Mouse (Mus musculus): ENCODE data around the gene Avpr1b. TPM values are rescaled to one million over a fixed set of nuclear protein-coding genes. Genes with fewer than 3 reads are reported as not detected.
A peak's percentile ranks its signal among the peaks of the same experiment; 100 is the strongest.

Gene Avpr1b
- not detected in 2 replicates for polyA plus RNA-seq (2015; fragmentation: Nextera tagmentation; extraction: Ambion mirVana)

DNA sequence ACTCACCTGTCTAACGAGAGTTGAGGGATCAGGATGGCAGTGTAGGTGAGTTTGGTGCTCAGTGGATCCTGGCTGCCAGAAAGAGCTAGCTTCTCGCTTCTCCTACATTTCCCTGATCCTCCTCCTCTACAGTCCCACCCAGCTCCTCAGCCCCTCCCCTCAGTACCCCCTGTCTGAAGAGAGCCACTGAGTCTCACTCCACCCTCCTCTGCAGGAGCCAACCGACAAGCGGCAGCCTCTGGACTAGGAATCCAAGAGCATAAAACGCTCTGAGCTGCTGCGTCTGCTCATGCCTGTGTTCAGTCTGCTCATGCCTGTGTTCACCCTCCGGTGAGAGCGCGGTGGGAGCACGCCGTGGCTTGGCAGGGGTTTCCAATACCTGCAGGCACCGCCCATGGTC lies at the start of gene Avpr1b:
Gene Avpr1b, plus strand, starts transcription at position 335 of the 400 bp plus-strand sequence.
- Histone ChIP-seq H3K27me3 (replicated peaks; ENCODE audit: insufficient read depth, low read length) (no peaks in the 10 kb centered on the region), H3K36me3 (ENCODE audit: insufficient read depth, low read length) (no peaks in the 10 kb centered on the region), H3K9ac (replicated peaks; ENCODE audit: low read depth) (no peak within 1 kb of the TSS), H3K4me3 (ENCODE audit: low read depth, low read length) (no peak within 1 kb of the TSS), H3K4me1 (ENCODE audit: insufficient read depth, low read depth, low read length) (no peaks in the 10 kb centered on the region), H3K27ac (ENCODE audit: low read length) (no peak within 1 kb of the TSS), H3K9me3 (ENCODE audit: low read length) (no peaks in the 10 kb centered on the region), H3K4me2 (replicated peaks; ENCODE audit: low read depth, low read length) (no peak within 1 kb of the TSS)
- DNase-seq (ENCODE audit: low spot score) (no peak), ATAC-seq (no peak; the same call in 1 of the 2 replicates)
- 20% methylated on average over 12 of the region's 12 CpGs for WGBS
- TF ChIP-seq CTCF (IDR thresholded peaks at IDR 0.05), result no peak
- TF ChIP-seq EP300 (IDR thresholded peaks at IDR 0.05), result no peak

DNA sequence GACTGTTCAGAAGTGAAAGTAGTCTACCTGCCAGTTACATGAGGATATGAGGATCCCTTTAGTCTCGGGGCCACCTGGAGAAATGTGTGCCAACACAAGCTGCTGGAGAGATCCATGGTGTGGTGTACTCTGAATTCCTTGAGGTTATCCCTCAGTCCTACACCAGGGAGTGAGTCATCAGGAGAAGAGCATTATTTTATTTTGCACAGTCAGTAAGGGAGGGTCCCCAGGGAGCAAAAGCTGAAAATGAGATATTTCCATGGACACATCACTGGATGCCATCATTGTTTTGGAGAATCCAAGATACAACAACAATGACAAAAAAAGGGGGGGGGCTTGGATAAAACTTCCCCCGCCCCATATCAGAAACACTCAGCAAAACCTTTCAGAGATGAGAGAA lies 47.1 kb upstream of the Avpr1b start:
- no peak for ATAC-seq
- Histone ChIP-seq H3K4me1 (ENCODE audit: insufficient read depth, low read depth, low read length) (no peaks in the 10 kb centered on the region), H3K9ac (replicated peaks; ENCODE audit: low read depth) (no peak overlapping the region), H3K4me3 (ENCODE audit: low read depth, low read length) (no peak overlapping the region), H3K27me3 (replicated peaks; ENCODE audit: insufficient read depth, low read length) (no peaks in the 10 kb centered on the region), H3K27ac (ENCODE audit: low read length) (no peak overlapping the region), H3K9me3 (ENCODE audit: low read length) (no peaks in the 10 kb centered on the region), H3K4me2 (replicated peaks; ENCODE audit: low read depth, low read length) (no peak overlapping the region), H3K36me3 (ENCODE audit: insufficient read depth, low read length) (no peaks in the 10 kb centered on the region)
- no peak for DNase-seq (ENCODE audit: low spot score)
- 83% methylated on average over 2 of the region's 2 CpGs for WGBS
- no peak for TF ChIP-seq EP300 (IDR thresholded peaks at IDR 0.05)

DNA sequence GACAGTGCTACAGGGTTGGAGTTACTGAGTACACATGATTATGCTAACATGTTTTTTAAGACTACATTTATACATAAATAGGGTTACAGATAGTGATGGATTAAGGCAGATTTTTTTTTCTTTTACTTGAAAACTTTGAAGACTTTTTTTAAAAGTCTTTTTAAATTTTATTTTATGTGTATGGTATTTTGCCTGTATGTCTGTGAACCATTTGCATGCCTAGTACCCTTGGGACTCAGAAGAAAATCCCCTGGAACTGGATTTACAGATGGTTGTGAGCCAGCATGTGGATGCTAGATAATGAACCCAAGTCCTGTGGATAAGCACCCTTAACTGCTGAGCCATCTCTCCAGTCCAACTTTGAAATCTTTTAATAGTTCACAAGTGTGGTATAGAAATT lies 45.6 kb upstream of the Avpr1b start:
- H3K36me3 ChIP-seq (ENCODE audit: insufficient read depth, low read length), result no peaks in the 10 kb centered on the region
- no peak overlapping the region for H3K27ac ChIP-seq (ENCODE audit: low read length)
- H3K27me3 ChIP-seq (replicated peaks; ENCODE audit: insufficient read depth, low read length), result no peaks in the 10 kb centered on the region
- H3K4me3 ChIP-seq (ENCODE audit: low read depth, low read length), result no peak overlapping the region
- no peaks in the 10 kb centered on the region for H3K4me1 ChIP-seq (ENCODE audit: insufficient read depth, low read depth, low read length)
- no peaks in the 10 kb centered on the region for H3K9me3 ChIP-seq (ENCODE audit: low read length)
- ATAC-seq (no peak), DNase-seq (ENCODE audit: low spot score) (no peak)
- no peak for TF ChIP-seq CTCF (IDR thresholded peaks at IDR 0.05)
- TF ChIP-seq EP300 (IDR thresholded peaks at IDR 0.05), result no peak
- H3K9ac ChIP-seq (replicated peaks; ENCODE audit: low read depth), result no peak overlapping the region
- no peak overlapping the region for H3K4me2 ChIP-seq (replicated peaks; ENCODE audit: low read depth, low read length)

DNA sequence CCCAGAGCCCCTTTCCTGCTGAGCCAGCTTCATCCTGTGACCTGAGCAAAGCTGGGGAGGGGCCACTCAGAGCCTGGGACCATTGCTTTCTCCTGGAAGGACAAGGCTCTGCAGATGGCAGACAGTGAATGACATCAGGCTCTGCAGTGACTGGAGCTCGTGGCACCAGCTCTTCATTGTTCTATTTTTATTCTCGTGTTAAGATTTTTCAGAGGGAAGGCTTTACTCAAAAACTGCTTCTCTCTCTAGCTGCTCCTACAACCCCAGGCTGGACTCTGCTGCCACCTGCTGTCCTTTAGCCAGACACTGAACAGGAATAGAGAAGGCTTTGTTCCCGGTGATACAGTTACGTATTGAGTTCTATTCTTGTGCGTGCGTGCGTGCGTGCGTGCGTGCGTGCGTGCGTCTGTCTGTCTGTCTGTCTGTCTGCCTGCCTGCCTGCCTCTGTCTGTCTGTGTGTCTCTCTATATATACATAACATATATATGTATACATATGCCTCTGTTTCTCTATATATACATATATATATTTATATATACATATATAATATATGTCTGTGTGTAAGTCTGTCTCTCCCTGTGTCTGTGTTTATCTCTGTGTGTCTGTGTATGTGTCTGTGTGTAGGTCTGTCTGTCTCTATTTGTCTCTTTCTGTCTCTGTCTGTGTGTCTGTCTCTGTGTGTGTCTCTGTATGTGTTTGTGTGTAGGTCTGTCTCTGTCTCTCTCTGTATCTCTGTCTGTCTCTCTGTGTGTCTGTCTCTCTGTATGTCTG lies 43.8 kb upstream of the Avpr1b start:
- Histone ChIP-seq H3K27me3 (replicated peaks; ENCODE audit: insufficient read depth, low read length) (no peaks in the 10 kb centered on the region), H3K4me1 (ENCODE audit: insufficient read depth, low read depth, low read length) (no peaks in the 10 kb centered on the region), H3K36me3 (ENCODE audit: insufficient read depth, low read length) (no peaks in the 10 kb centered on the region), H3K9me3 (ENCODE audit: low read length) (no peaks in the 10 kb centered on the region), H3K9ac (replicated peaks; ENCODE audit: low read depth) (no peak overlapping the region), H3K4me2 (replicated peaks; ENCODE audit: low read depth, low read length) (no peak overlapping the region), H3K27ac (ENCODE audit: low read length) (no peak overlapping the region), H3K4me3 (ENCODE audit: low read depth, low read length) (no peak overlapping the region)
- DNase-seq (ENCODE audit: low spot score), result peak; percentile 94
- ATAC-seq, result peak; percentile 94
- 3% methylated on average over 13 of the region's 13 CpGs for WGBS
- TF ChIP-seq EP300 (IDR thresholded peaks at IDR 0.05), result no peak
- peak; percentile 97 for TF ChIP-seq CTCF (IDR thresholded peaks at IDR 0.05)

DNA sequence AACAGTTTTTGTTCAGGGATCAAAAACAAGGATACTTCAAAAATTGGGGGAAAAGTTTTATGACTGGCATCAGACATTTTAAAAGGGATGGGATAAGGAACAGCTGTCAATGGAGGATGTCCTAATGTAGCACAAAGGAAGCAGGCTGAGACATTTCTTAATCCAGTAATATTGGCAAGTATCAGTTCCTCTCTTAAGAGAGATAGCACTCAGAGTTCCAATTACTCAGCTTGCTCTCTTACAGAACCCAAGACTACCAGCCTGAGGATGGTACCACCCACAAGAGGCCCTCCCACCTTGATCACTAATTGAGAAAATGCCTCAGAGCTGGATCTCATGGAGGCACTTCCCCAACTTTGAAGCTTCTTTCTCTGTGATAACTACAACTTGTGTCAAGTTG lies 38.5 kb upstream of the Avpr1b start:
- Histone ChIP-seq H3K4me2 (replicated peaks; ENCODE audit: low read depth, low read length) (no peak overlapping the region), H3K9ac (replicated peaks; ENCODE audit: low read depth) (no peak overlapping the region), H3K27me3 (replicated peaks; ENCODE audit: insufficient read depth, low read length) (no peaks in the 10 kb centered on the region), H3K9me3 (ENCODE audit: low read length) (no peaks in the 10 kb centered on the region), H3K36me3 (ENCODE audit: insufficient read depth, low read length) (no peaks in the 10 kb centered on the region), H3K27ac (ENCODE audit: low read length) (no peak overlapping the region), H3K4me1 (ENCODE audit: insufficient read depth, low read depth, low read length) (no peaks in the 10 kb centered on the region), H3K4me3 (ENCODE audit: low read depth, low read length) (no peak overlapping the region)
- ATAC-seq (no peak), DNase-seq (ENCODE audit: low spot score) (no peak)
- TF ChIP-seq CTCF (IDR thresholded peaks at IDR 0.05) (no peak), EP300 (IDR thresholded peaks at IDR 0.05) (no peak)

DNA sequence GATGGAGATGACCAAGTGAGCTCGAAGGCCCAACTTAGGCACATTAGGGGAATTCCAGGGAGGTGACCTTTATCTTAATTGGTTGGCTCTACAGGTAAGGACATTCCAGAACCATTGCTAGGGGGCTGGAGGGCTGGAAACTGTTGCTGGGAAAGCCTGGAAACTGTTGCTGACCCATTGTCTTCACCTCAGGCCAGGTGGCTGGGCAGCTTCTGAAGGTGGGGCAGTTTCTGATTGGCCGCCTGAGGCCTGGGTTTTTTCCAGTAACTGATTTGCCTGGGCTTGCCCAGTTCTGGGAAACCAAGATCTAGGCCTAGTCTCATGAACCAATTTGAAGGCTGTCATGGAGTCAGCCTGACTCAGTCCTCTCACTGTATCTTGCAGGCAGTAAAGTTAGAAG lies 37.0 kb upstream of the Avpr1b start:
- 85% methylated on average over 2 of the region's 2 CpGs for WGBS
- H3K36me3 ChIP-seq (ENCODE audit: insufficient read depth, low read length), result no peaks in the 10 kb centered on the region
- no peak for ATAC-seq
- no peak for TF ChIP-seq EP300 (IDR thresholded peaks at IDR 0.05)
- TF ChIP-seq CTCF (IDR thresholded peaks at IDR 0.05), result no peak
- H3K27ac ChIP-seq (ENCODE audit: low read length), result no peak overlapping the region
- no peak overlapping the region for H3K4me2 ChIP-seq (replicated peaks; ENCODE audit: low read depth, low read length)
- no peak overlapping the region for H3K9ac ChIP-seq (replicated peaks; ENCODE audit: low read depth)
- no peaks in the 10 kb centered on the region for H3K27me3 ChIP-seq (replicated peaks; ENCODE audit: insufficient read depth, low read length)
- H3K4me1 ChIP-seq (ENCODE audit: insufficient read depth, low read depth, low read length), result no peaks in the 10 kb centered on the region
- H3K4me3 ChIP-seq (ENCODE audit: low read depth, low read length), result no peak overlapping the region
- no peak for DNase-seq (ENCODE audit: low spot score)
- no peaks in the 10 kb centered on the region for H3K9me3 ChIP-seq (ENCODE audit: low read length)
